Mouse (Mus musculus) brain, embryonic 14.5 days (tissue): ENCODE measurements at regions not wholly inside any gene's neighbourhood (a gene's known extent, or its start where the extent isn't known, plus 50 kb on each side); places are given as distances from the start of the nearest gene placed in this dataset.

Experiments
- DNase-seq: peaks from one replicate; pipeline ENCODE4 v3.0.0-alpha.2; 2011; ENCODE audit warnings: low read depth
- CTCF ChIP-seq: fragments of 200-500 bp; IDR thresholded peaks from 2 replicates; pipeline ENCODE4 v1.5.1; 2012; ENCODE audit warnings: inconsistent platforms, mild to moderate bottlenecking, moderate library complexity, borderline replicate concordance; ENCODE audit not compliant: insufficient read depth, insufficient read length; ENCODE audit errors: extremely low read depth
- POLR2A ChIP-seq: fragments of 200-500 bp; IDR thresholded peaks from 2 replicates; pipeline ENCODE4 v1.6.1; 2012; ENCODE audit warnings: mild to moderate bottlenecking, inconsistent platforms, borderline replicate concordance; ENCODE audit not compliant: poor library complexity, insufficient read depth, insufficient read length, severe bottlenecking; ENCODE audit errors: extremely low read depth

GRCm38 (mm10) chr4:153003338-153003737 is 479.3 kb downstream of the Ajap1 start:
- no peak for DNase-seq
- no peak for TF ChIP-seq CTCF
- no peak for TF ChIP-seq POLR2A

GRCm38 (mm10) chr4:153002516-153002915 is 480.1 kb downstream of the Ajap1 start:
- TF ChIP-seq CTCF (no peak), POLR2A (no peak)
- peak; percentile 17 for DNase-seq

- TF ChIP-seq POLR2A (no peak), CTCF (no peak)
- DNase-seq: no peak
Observed at GRCm38 (mm10) chr4:153001761-153002160, 480.9 kb downstream of the Ajap1 start.

GRCm38 (mm10) chr4:152999526-152999925 is 483.1 kb downstream of the Ajap1 start:
- peak; percentile 52 for DNase-seq
- TF ChIP-seq POLR2A: no peak
- no peak for TF ChIP-seq CTCF

GRCm38 (mm10) chr4:152997251-152997650 is 485.4 kb downstream of the Ajap1 start:
- no peak for TF ChIP-seq CTCF
- TF ChIP-seq POLR2A: no peak
- no peak for DNase-seq

GRCm38 (mm10) chr4:152996641-152997040 is 486.0 kb downstream of the Ajap1 start:
- no peak for TF ChIP-seq POLR2A
- TF ChIP-seq CTCF: no peak
- DNase-seq: no peak

- TF ChIP-seq POLR2A: no peak
- TF ChIP-seq CTCF: no peak
- no peak for DNase-seq
Observed at GRCm38 (mm10) chr4:152995052-152995595, 487.5 kb downstream of the Ajap1 start.

GRCm38 (mm10) chr4:152994206-152994605 is 488.4 kb downstream of the Ajap1 start:
- no peak for TF ChIP-seq POLR2A
- no peak for TF ChIP-seq CTCF
- DNase-seq: no peak

- DNase-seq: peak; percentile 35
- no peak for TF ChIP-seq CTCF
Observed at GRCm38 (mm10) chr4:152990266-152990665, 492.3 kb downstream of the Ajap1 start.

GRCm38 (mm10) chr4:152987726-152988125 is 494.9 kb downstream of the Ajap1 start:
- TF ChIP-seq CTCF (no peak), POLR2A (no peak)
- no peak for DNase-seq

- TF ChIP-seq CTCF: no peak
- TF ChIP-seq POLR2A: no peak
- DNase-seq: peak; percentile 27
Observed at GRCm38 (mm10) chr4:152975012-152975675, 497.5 kb upstream of the Kcnab2 start.

- DNase-seq: no peak
- TF ChIP-seq CTCF: no peak
- no peak for TF ChIP-seq POLR2A
Observed at GRCm38 (mm10) chr4:152963001-152963400, 485.3 kb upstream of the Kcnab2 start.
